Comparison of ENCODE assay signal across 17 mouse cellular contexts in the genomic region with DNA sequence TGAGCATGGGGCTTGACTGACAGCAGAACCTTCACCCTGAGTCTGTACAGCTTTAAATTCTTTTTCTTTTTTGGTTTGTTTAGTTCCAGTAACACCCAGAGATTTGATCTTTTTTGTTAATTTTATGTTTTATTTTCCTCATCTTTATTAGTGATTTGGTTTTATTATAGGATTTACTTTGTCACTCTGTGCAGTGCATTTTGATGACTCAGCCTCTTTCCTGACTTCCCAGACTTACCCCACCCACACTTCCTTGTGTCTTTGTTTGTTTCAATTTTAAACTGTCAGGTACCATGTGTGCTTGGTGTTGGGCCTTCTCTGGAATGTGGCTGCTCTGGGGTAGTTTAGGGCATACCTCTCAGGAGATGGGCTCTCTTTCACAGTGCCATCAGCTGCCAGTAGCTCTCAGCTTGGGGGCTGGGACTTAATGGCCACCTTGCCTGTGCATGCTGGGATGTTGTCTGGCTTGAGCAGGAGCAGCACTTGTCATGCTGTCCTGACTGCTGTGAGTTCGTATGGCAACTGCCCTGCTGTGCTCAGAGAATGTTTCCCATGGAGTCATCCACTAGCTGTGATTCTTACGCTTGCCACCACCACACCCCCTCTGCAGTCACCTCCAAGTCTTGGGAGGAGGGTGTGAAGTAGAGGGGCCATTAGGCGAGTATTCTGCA.
DNase-seq lines count a peak whose midpoint lies in the region; ATAC-seq and TF ChIP-seq lines count a peak whose summit lies in the region.
"Had no signal": no experiment of that assay in that cellular context is flagged by ENCODE, and none has a peak within 500 bp of the region (broad histone marks: within the 10 kb centered on the region; RNA-seq: fewer than 3 reads in every experiment).

No protein-coding gene starts in this region.

- no peak overlapping the region for H3K4me3 ChIP-seq in cerebellum, adult 2 months (replicated peaks; ENCODE audit: insufficient read depth, low read depth, low read length)
- no peak overlapping the region for H3K4me3 ChIP-seq in neural tube, embryonic 13.5 days
- H3K4me3 ChIP-seq in neural tube, embryonic 15.5 days (replicated peaks) = no peak overlapping the region
- H3K4me3 ChIP-seq: embryonic facial prominence, embryonic 10.5 days; forebrain, embryonic 13.5 days; gastrocnemius, adult 2 months; heart, embryonic 12.5 days; hindbrain, embryonic 15.5 days had no signal

- H3K9ac ChIP-seq in neural tube, embryonic 13.5 days = no peak overlapping the region
- no peak overlapping the region for H3K9ac ChIP-seq in neural tube, embryonic 15.5 days (replicated peaks)
- H3K9ac ChIP-seq: forebrain, embryonic 13.5 days; forebrain, postnatal 0 days; heart, embryonic 12.5 days; hindbrain, embryonic 15.5 days had no signal

- ATAC-seq in neural tube, embryonic 13.5 days (ENCODE audit: low read depth) = no peak
- ATAC-seq in neural tube, embryonic 15.5 days (ENCODE audit: low FRiP score) = no peak
- ATAC-seq: forebrain, embryonic 13.5 days; forebrain, postnatal 0 days; intestine, embryonic 16.5 days had no signal

- no peaks in the 10 kb centered on the region for H3K9me3 ChIP-seq in neural tube, embryonic 13.5 days
- no peaks in the 10 kb centered on the region for H3K9me3 ChIP-seq in neural tube, embryonic 15.5 days (replicated peaks)
- H3K9me3 ChIP-seq: embryonic facial prominence, embryonic 10.5 days; forebrain, embryonic 13.5 days; heart, embryonic 12.5 days; hindbrain, embryonic 15.5 days had no signal

- peaks cover 46% of the 10 kb centered on the region for H3K4me1 ChIP-seq in cerebellum, adult 2 months (ENCODE audit: control insufficient read depth, insufficient read depth, low read length)
- H3K4me1 ChIP-seq in neural tube, embryonic 13.5 days (replicated peaks) = no peaks in the 10 kb centered on the region
- H3K4me1 ChIP-seq in neural tube, embryonic 15.5 days = no peaks in the 10 kb centered on the region
- H3K4me1 ChIP-seq: embryonic facial prominence, embryonic 10.5 days had no signal

- 0 out of 2 replicates have a peak overlapping the region, but pooled peaks have one; percentile 0 for H3K27ac ChIP-seq in cerebellum, adult 2 months (ENCODE audit: insufficient read depth, low read length)
- 0 out of 2 replicates have a peak overlapping the region, but pooled peaks have one; percentile 4 for H3K27ac ChIP-seq in neural tube, embryonic 13.5 days (replicated peaks)
- no peak overlapping the region for H3K27ac ChIP-seq in neural tube, embryonic 15.5 days (replicated peaks)
- H3K27ac ChIP-seq: embryonic facial prominence, embryonic 10.5 days; forebrain, embryonic 13.5 days; gastrocnemius, adult 2 months; hindbrain, embryonic 15.5 days had no signal

- WGBS in cerebellum, adult 2 months = 24% methylated on average over 3 of the region's 3 CpGs
- WGBS in neural tube, embryonic 13.5 days = 65% methylated on average over 3 of the region's 3 CpGs
- WGBS in neural tube, embryonic 15.5 days = 66% methylated on average over 3 of the region's 3 CpGs

- no peak for TF ChIP-seq CTCF in cerebellum, adult 2 months (IDR thresholded peaks at IDR 0.05; ENCODE audit: borderline replicate concordance, insufficient read depth, low read depth, low read length)

- peak; percentile 44 to 58 for DNase-seq in cerebellum, adult 2 months
- DNase-seq in cerebellum, adult 11 months = no peak
- DNase-seq in cerebellum, postnatal 25 days = peak; percentile 53 to 59
- DNase-seq in cerebellum, postnatal 4 days (ENCODE audit: low spot score in 2 of 2) = no peak
- DNase-seq in urinary bladder, adult 18-20 months (ENCODE audit: low spot score in 2 of 2) = no peak
- no peak for DNase-seq in lung, postnatal 14 days
- DNase-seq: adrenal gland, postnatal 10 days; forebrain, postnatal 0 days; gastrocnemius, adult 2 months; gastrocnemius, postnatal 25 days had no signal

- peaks cover 79% of the 10 kb centered on the region for H3K36me3 ChIP-seq in neural tube, embryonic 13.5 days
- peaks cover 54% of the 10 kb centered on the region for H3K36me3 ChIP-seq in neural tube, embryonic 15.5 days

- TF ChIP-seq POLR2A in cerebellum, adult 2 months (IDR thresholded peaks at IDR 0.05; ENCODE audit: borderline replicate concordance, insufficient read depth, low read length) = no peak

- H3K4me2 ChIP-seq in neural tube, embryonic 13.5 days = no peak overlapping the region
- no peak overlapping the region for H3K4me2 ChIP-seq in neural tube, embryonic 15.5 days
- H3K4me2 ChIP-seq: forebrain, embryonic 13.5 days; heart, embryonic 12.5 days; hindbrain, embryonic 15.5 days had no signal

- H3K27me3 ChIP-seq in cerebellum, adult 2 months (ENCODE audit: control insufficient read depth, insufficient read depth, low read length) = no peaks in the 10 kb centered on the region
- no peaks in the 10 kb centered on the region for H3K27me3 ChIP-seq in neural tube, embryonic 13.5 days
- no peaks in the 10 kb centered on the region for H3K27me3 ChIP-seq in neural tube, embryonic 15.5 days (replicated peaks)
- H3K27me3 ChIP-seq: forebrain, embryonic 13.5 days; heart, embryonic 12.5 days; hindbrain, embryonic 15.5 days had no signal

Comparison
In these comparisons a context has a peak if more than half of its experiments do, and no peak if none do; other contexts are left out.
1. DNase-seq: peak in cerebellum, adult 2 months (2 of 2) and cerebellum, postnatal 25 days (2 of 2); none in cerebellum, adult 11 months (single experiment), cerebellum, postnatal 4 days (0 of 2), urinary bladder, adult 18-20 months (0 of 2) and lung, postnatal 14 days (single experiment).